Mouse (Mus musculus) heart, embryonic 16.5 days (tissue): ENCODE results near the gene Vmn1r196. TPM values are rescaled to one million over a fixed set of nuclear protein-coding genes. Genes with fewer than 3 reads are reported as not detected.

Source experiments
- ATAC-seq: fragments of 200-750 bp; cut with Nextera tagmentation; replicated peaks from 2 replicates; pipeline ENCODE4 v1.8.0; 2017; ENCODE audit warnings: moderate number of reproducible peaks; ENCODE audit not compliant: insufficient read depth, low FRiP score; ENCODE audit errors: extremely low read depth
- H3K27ac ChIP-seq: fragments of 300-500 bp; sonication (generic); 2 replicates; pipeline ENCODE4 v1.5.1; 2014; ENCODE audit warnings: mild to moderate bottlenecking, low read length, control low read depth, moderate library complexity
- H3K27me3 ChIP-seq: fragments of 300-500 bp; sonication (generic); 2 replicates; pipeline ENCODE4 v1.6.1; 2014; ENCODE audit warnings: low read length, mixed read lengths; ENCODE audit not compliant: control insufficient read depth, insufficient read depth
- H3K36me3 ChIP-seq: fragments of 300-500 bp; sonication (generic); 2 replicates; pipeline ENCODE4 v1.6.1; 2014; ENCODE audit not compliant: control insufficient read depth, insufficient read depth
- H3K4me1 ChIP-seq: fragments of 300-500 bp; sonication (generic); 2 replicates; pipeline ENCODE4 v1.6.1; 2014; ENCODE audit warnings: low read length, mixed read lengths; ENCODE audit not compliant: control insufficient read depth, insufficient read depth
- H3K4me2 ChIP-seq: fragments of 300-500 bp; sonication (generic); 2 replicates; pipeline ENCODE4 v1.6.1; 2014; ENCODE audit warnings: low read depth, mild to moderate bottlenecking, control low read depth, low read length
- H3K4me3 ChIP-seq: fragments of 300-500 bp; sonication (generic); 2 replicates; pipeline ENCODE4 v1.5.1; 2014; ENCODE audit warnings: mild to moderate bottlenecking, control low read depth, low read length
- H3K9ac ChIP-seq: fragments of 300-500 bp; sonication (generic); 2 replicates; pipeline ENCODE4 v1.6.1; 2014; ENCODE audit warnings: low read length, control low read depth
- H3K9me3 ChIP-seq: fragments of 300-500 bp; sonication (generic); replicated peaks from 2 replicates; pipeline ENCODE4 v1.6.1; 2016; ENCODE audit warnings: low read length; ENCODE audit not compliant: control insufficient read depth
- WGBS: fragments of 180-500 bp; shearing (Covaris S2); extraction: QIAGEN DNeasy Blood & Tissue Kit; methylation state at CpG from one replicate; pipeline ENCODE4 v1.1.7; 2014; 5-methylcytosine and 5-hydroxymethylcytosine counted together
- polyA plus RNA-seq: library from polyadenylated mRNA; unstranded; fragments of >200 nt; fragmentation: Nextera tagmentation; extraction: Ambion mirVana; gene quantifications from 2 replicates; pipeline ENCODE4 v1.2.1, GENCODE M21; 2015

Gene Vmn1r196
- polyA plus RNA-seq, 1 experiment from 2014 or later: not detected

- Histone ChIP-seq H3K4me3 (no peak overlapping the region), H3K4me1 (no peaks in the 10 kb centered on the region), H3K27me3 (no peaks in the 10 kb centered on the region), H3K4me2 (no peak overlapping the region), H3K27ac (no peak overlapping the region), H3K36me3 (no peaks in the 10 kb centered on the region), H3K9ac (no peak overlapping the region), H3K9me3 (no peaks in the 10 kb centered on the region)
- 54% methylated on average over 2 of the region's 2 CpGs for WGBS
- ATAC-seq: no peak
Measured at GRCm38 (mm10) chr13:22333269-22333668, 43.5 kb downstream of the Vmn1r196 start.

- no peaks in the 10 kb centered on the region for H3K36me3 ChIP-seq
- no peak overlapping the region for H3K27ac ChIP-seq
- H3K9me3 ChIP-seq: no peaks in the 10 kb centered on the region
- H3K4me3 ChIP-seq: no peak overlapping the region
- 69% methylated on average over 1 of the region's 1 CpGs for WGBS
- no peak overlapping the region for H3K4me2 ChIP-seq
- no peaks in the 10 kb centered on the region for H3K4me1 ChIP-seq
- no peaks in the 10 kb centered on the region for H3K27me3 ChIP-seq
- ATAC-seq: no peak
- H3K9ac ChIP-seq: no peak overlapping the region
Measured at GRCm38 (mm10) chr13:22335565-22335964, 45.8 kb downstream of the Vmn1r196 start.

Other genes with a start within 250 kb of the Vmn1r196 start
- 9.0 and 10.6 TPM in 2 replicates for gene Hist1h4i, start 248.6 kb upstream of the Vmn1r196 start, polyA plus RNA-seq
- gene Hist1h2ag, start 247.0 kb upstream of the Vmn1r196 start, polyA plus RNA-seq: 13.3 and 22.0 TPM in 2 replicates
- gene Hist1h2bj, start 246.7 kb upstream of the Vmn1r196 start, polyA plus RNA-seq: 5.5 and 9.9 TPM in 2 replicates
- gene Vmn1r188, start 205.5 kb upstream of the Vmn1r196 start, polyA plus RNA-seq: not detected in 2 replicates
- gene Vmn1r189, start 184.1 kb upstream of the Vmn1r196 start, polyA plus RNA-seq: not detected in 2 replicates
- not detected in 2 replicates for gene Vmn1r191, start 106.0 kb upstream of the Vmn1r196 start, polyA plus RNA-seq
- gene Vmn1r192, start 98.8 kb upstream of the Vmn1r196 start, polyA plus RNA-seq: not detected in 2 replicates
- gene Vmn1r193, start 66.8 kb upstream of the Vmn1r196 start, polyA plus RNA-seq: not detected in 2 replicates
- gene Vmn1r194, start 45.7 kb upstream of the Vmn1r196 start, polyA plus RNA-seq: not detected in 2 replicates
- not detected in 2 replicates for gene Vmn1r195, start 19.4 kb upstream of the Vmn1r196 start, polyA plus RNA-seq
- gene Vmn1r197, start 34.7 kb downstream of the Vmn1r196 start, polyA plus RNA-seq: not detected in 2 replicates
- gene Vmn1r198, start 60.4 kb downstream of the Vmn1r196 start, polyA plus RNA-seq: not detected in 2 replicates
- not detected in 2 replicates for gene Vmn1r199, start 89.9 kb downstream of the Vmn1r196 start, polyA plus RNA-seq
- not detected in 2 replicates for gene Vmn1r200, start 100.5 kb downstream of the Vmn1r196 start, polyA plus RNA-seq
- gene Vmn1r201, start 182.0 kb downstream of the Vmn1r196 start, polyA plus RNA-seq: not detected in 2 replicates
- not detected in 2 replicates for gene Vmn1r202, start 215.5 kb downstream of the Vmn1r196 start, polyA plus RNA-seq
- gene Vmn1r203, start 228.2 kb downstream of the Vmn1r196 start, polyA plus RNA-seq: not detected in 2 replicates